ENCODE assay signal across 7 mouse cellular contexts in genomic region chr14:47074045-47074666, GRCm38 (mm10).
DNase-seq lines count a peak whose midpoint lies in the region; ATAC-seq and TF ChIP-seq lines count a peak whose summit lies in the region.

No protein-coding gene starts in this region.

- no peak overlapping the region for H3K4me2 ChIP-seq in kidney, embryonic 16.5 days (replicated peaks; ENCODE audit: low read depth, low read length)
- H3K4me2 ChIP-seq in embryonic facial prominence, embryonic 11.5 days (ENCODE audit: low read depth, low read length) = no peak overlapping the region

- no peak overlapping the region for H3K9ac ChIP-seq in kidney, embryonic 16.5 days (replicated peaks; ENCODE audit: low read length)
- no peak overlapping the region; the same call in 1 of the 2 replicates for H3K9ac ChIP-seq in ES-E14 (ENCODE audit: insufficient read depth, low read depth, low read length, poor library complexity, severe bottlenecking)
- H3K9ac ChIP-seq in embryonic facial prominence, embryonic 11.5 days (replicated peaks; ENCODE audit: low read length) = no peak overlapping the region

- 73% methylated on average over 18 of the region's 18 CpGs for WGBS in kidney, embryonic 16.5 days
- 65% methylated on average over 18 of the region's 18 CpGs for WGBS in embryonic facial prominence, embryonic 11.5 days

- ATAC-seq in kidney, embryonic 16.5 days (ENCODE audit: low FRiP score, low TSS enrichment) = no peak
- no peak for ATAC-seq in embryonic facial prominence, embryonic 11.5 days (replicated peaks; ENCODE audit: insufficient number of reproducible peaks, low FRiP score, low TSS enrichment, low read depth)
- ATAC-seq in megakaryocyte progenitor cell, adult 5-6 weeks (replicated peaks; ENCODE audit: poor library complexity) = peak; percentile 55

- H3K9me3 ChIP-seq in kidney, embryonic 16.5 days (ENCODE audit: low read length) = no peaks in the 10 kb centered on the region
- no peaks in the 10 kb centered on the region for H3K9me3 ChIP-seq in ES-E14 (ENCODE audit: control insufficient read depth, insufficient read depth, low read depth, low read length)
- no peaks in the 10 kb centered on the region for H3K9me3 ChIP-seq in embryonic facial prominence, embryonic 11.5 days (replicated peaks; ENCODE audit: control insufficient read depth, low read length)

- DNase-seq in kidney, adult 8-10 months = peak; percentile 7 to 10
- DNase-seq in B cell, adult 2 months = peak; percentile 31
- DNase-seq in ES-E14 (ENCODE audit: low read depth, low spot score) = peak; percentile 69
- DNase-seq in embryonic facial prominence, embryonic 11.5 days (ENCODE audit: low spot score) = peak; percentile 25
- DNase-seq in thymus, postnatal 25 days = no peak

- H3K4me3 ChIP-seq in kidney, embryonic 16.5 days (ENCODE audit: low read length) = no peak overlapping the region
- peak overlapping the region in 1 of 2 experiments; percentile 45; a peak in 2 of 4 replicates for H3K4me3 ChIP-seq in ES-E14 (ENCODE audit: insufficient read depth in 1 of 2, low read depth in 1 of 2, low read length in 2 of 2, poor library complexity in 1 of 2, severe bottlenecking in 1 of 2)
- no peak overlapping the region for H3K4me3 ChIP-seq in embryonic facial prominence, embryonic 11.5 days (ENCODE audit: low read depth, low read length)

- in situ Hi-C loops in ES-E14 (cut with MboI; ENCODE audit: low sequenced_read_pairs in 2 of 2, unreplicated experiment in 2 of 2) = no loop called here

- H3K36me3 ChIP-seq in kidney, embryonic 16.5 days (ENCODE audit: insufficient read depth, low read length) = 0 out of 2 replicates have a peak, but pooled peaks cover 2% of the 10 kb centered on the region
- no peaks in the 10 kb centered on the region for H3K36me3 ChIP-seq in ES-E14 (ENCODE audit: control insufficient read depth, insufficient read depth, low read length, poor library complexity, severe bottlenecking)
- H3K36me3 ChIP-seq in embryonic facial prominence, embryonic 11.5 days (replicated peaks; ENCODE audit: control insufficient read depth, insufficient read depth, low read depth, low read length) = no peaks in the 10 kb centered on the region

- H3K4me1 ChIP-seq in kidney, embryonic 16.5 days (ENCODE audit: insufficient read depth, low read length) = no peaks in the 10 kb centered on the region
- H3K4me1 ChIP-seq in ES-E14 (ENCODE audit: control insufficient read depth in 2 of 2, insufficient read depth in 2 of 2, low read length in 2 of 2, poor library complexity in 1 of 2) = no peaks in the 10 kb centered on the region
- no peaks in the 10 kb centered on the region for H3K4me1 ChIP-seq in embryonic facial prominence, embryonic 11.5 days (ENCODE audit: control insufficient read depth, insufficient read depth, low read length)

- H3K27me3 ChIP-seq in kidney, embryonic 16.5 days (ENCODE audit: insufficient read depth, low read length) = no peaks in the 10 kb centered on the region
- no peaks in the 10 kb centered on the region for H3K27me3 ChIP-seq in embryonic facial prominence, embryonic 11.5 days (ENCODE audit: control insufficient read depth, insufficient read depth, low read length)

- no peak overlapping the region for H3K27ac ChIP-seq in kidney, embryonic 16.5 days (ENCODE audit: low read length)
- no peak overlapping the region for H3K27ac ChIP-seq in ES-E14 (ENCODE audit: insufficient read depth, low read depth, low read length, poor library complexity, severe bottlenecking)
- no peak overlapping the region for H3K27ac ChIP-seq in embryonic facial prominence, embryonic 11.5 days (replicated peaks; ENCODE audit: low read depth, low read length)

TF ChIP-seq in ES-E14, 5 proteins besides CTCF, POLR2A, EP300 and RAD21:
- 0 out of 2 replicates have a peak, but pooled peaks have one; percentile 39 for TF ChIP-seq MAFK (IDR thresholded peaks at IDR 0.05; ENCODE audit: insufficient read depth, low read depth, low read length)
- no peak for TF ChIP-seq ZNF384 (IDR thresholded peaks at IDR 0.05; ENCODE audit: low read depth, low read length)
